Mouse (Mus musculus) limb, embryonic 11.5 days (tissue): Measurements from ENCODE around the gene Ldb2. TPM values are rescaled to one million over a fixed set of nuclear protein-coding genes. Genes with fewer than 3 reads are reported as not detected.
A peak's percentile ranks its signal among the peaks of the same experiment; 100 is the strongest.

ENCODE experiments used
- ATAC-seq: fragments of 200-750 bp; cut with Nextera tagmentation; 2 replicates; pipeline ENCODE4 v1.8.0; 2017; ENCODE audit warnings: low read depth; ENCODE audit not compliant: insufficient number of reproducible peaks, low FRiP score, low TSS enrichment
- DNase-seq: peaks from one replicate; pipeline ENCODE4 v3.0.0-alpha.2; 2015; ENCODE audit warnings: low spot score
- H3K27ac ChIP-seq: fragments of 300-500 bp; sonication (generic); replicated peaks from 2 replicates; pipeline ENCODE4 v1.5.1; 2014; ENCODE audit warnings: low read depth, mild to moderate bottlenecking, low read length
- H3K27me3 ChIP-seq: fragments of 300-500 bp; sonication (generic); 2 replicates; pipeline ENCODE4 v1.6.1; 2014; ENCODE audit warnings: mild to moderate bottlenecking, low read length, mixed read lengths; ENCODE audit not compliant: control insufficient read depth, insufficient read depth
- H3K36me3 ChIP-seq: fragments of 300-500 bp; sonication (generic); 2 replicates; pipeline ENCODE4 v1.6.1; 2014; ENCODE audit warnings: mild to moderate bottlenecking, low read length, moderate library complexity, mixed read lengths; ENCODE audit not compliant: control insufficient read depth, insufficient read depth
- H3K4me1 ChIP-seq: fragments of 300-500 bp; sonication (generic); 2 replicates; pipeline ENCODE4 v1.6.1; 2014; ENCODE audit warnings: low read length, mixed read lengths; ENCODE audit not compliant: control insufficient read depth, insufficient read depth
- H3K4me2 ChIP-seq: fragments of 300-500 bp; sonication (generic); 2 replicates; pipeline ENCODE4 v1.6.1; 2014; ENCODE audit warnings: low read depth, mild to moderate bottlenecking, moderate library complexity; ENCODE audit not compliant: severe bottlenecking
- H3K4me3 ChIP-seq: fragments of 300-500 bp; sonication (generic); 2 replicates; pipeline ENCODE4 v1.5.1; 2014; ENCODE audit warnings: low read depth, low read length
- H3K9ac ChIP-seq: fragments of 300-500 bp; sonication (generic); 2 replicates; pipeline ENCODE4 v1.6.1; 2014; ENCODE audit warnings: mild to moderate bottlenecking, low read length
- H3K9me3 ChIP-seq: fragments of 300-500 bp; sonication (generic); 2 replicates; pipeline ENCODE4 v1.6.1; 2016; ENCODE audit warnings: low read length; ENCODE audit not compliant: control insufficient read depth
- WGBS: fragments of 180-500 bp; shearing (Covaris S2); extraction: QIAGEN DNeasy Blood & Tissue Kit; methylation state at CpG from one replicate; pipeline ENCODE4 v1.1.7; 2014; 5-methylcytosine and 5-hydroxymethylcytosine counted together
- polyA plus RNA-seq: library from polyadenylated mRNA; unstranded; fragments of >200 nt; fragmentation: Nextera tagmentation; extraction: Ambion mirVana; gene quantifications from 2 replicates; pipeline ENCODE4 v1.2.1, GENCODE M21; 2014

Ldb2 gene
- polyA plus RNA-seq, 1 experiment from 2014 or later: 45.7 TPM

DNA sequence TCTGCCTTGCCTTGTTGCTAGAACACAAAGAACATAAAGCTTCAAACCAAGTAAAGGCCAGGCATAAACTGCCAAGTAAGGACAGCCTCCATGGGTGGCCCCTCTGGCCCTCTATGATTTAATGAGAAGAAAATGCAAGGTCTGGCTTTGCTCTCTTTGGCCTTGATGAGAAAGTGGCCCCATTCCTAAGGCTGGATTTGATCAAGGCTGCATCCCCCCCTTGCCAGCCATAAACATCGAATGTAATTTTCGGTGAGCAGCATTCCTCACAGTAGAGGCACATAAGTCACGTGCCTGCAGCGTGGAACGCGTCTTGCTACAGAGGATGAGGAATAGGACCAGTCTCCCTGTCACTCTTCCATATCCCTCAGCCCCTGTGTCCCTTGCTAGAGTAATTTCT lies 113.1 kb downstream of the Ldb2 start:
- Histone ChIP-seq H3K36me3 (no peaks in the 10 kb centered on the region), H3K4me1 (peaks cover 2% of the 10 kb centered on the region; the same call in 1 of the 2 replicates), H3K27me3 (no peaks in the 10 kb centered on the region), H3K27ac (no peak overlapping the region), H3K4me2 (no peak overlapping the region), H3K9ac (no peak overlapping the region), H3K4me3 (no peak overlapping the region), H3K9me3 (no peaks in the 10 kb centered on the region)
- peak; percentile 64 for DNase-seq
- 19% methylated on average over 6 of the region's 6 CpGs for WGBS
- peak; percentile 62 for ATAC-seq

DNA sequence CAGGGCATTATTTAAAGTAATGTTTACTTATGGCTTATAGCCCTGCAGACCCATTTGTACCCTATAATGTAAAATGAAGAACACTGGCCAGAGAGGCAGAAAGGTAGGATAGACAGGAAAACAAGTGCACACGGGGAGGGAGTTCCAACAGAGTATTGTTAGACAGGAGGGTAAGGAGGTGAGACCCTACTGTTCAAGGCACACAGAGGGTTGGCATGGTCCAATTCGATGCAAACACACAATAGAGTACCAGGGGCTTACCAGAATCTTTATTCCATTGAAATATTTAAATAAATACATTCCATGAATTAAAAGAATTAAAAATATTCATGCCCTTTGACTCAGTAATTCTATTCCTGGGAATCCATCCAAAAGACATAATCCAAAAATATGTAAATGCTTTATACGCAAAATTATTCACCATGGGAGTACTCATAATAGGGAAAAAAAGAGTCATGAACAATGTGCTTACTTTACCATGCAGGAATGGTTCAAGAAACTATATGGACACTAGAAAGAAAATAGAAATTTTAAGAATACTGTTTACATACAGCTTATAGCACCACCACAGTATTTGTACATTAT lies 118.3 kb downstream of the Ldb2 start:
- no peak overlapping the region for H3K9ac ChIP-seq
- no peak overlapping the region for H3K4me2 ChIP-seq
- DNase-seq (no peak), ATAC-seq (no peak)
- no peak overlapping the region for H3K4me3 ChIP-seq
- no peaks in the 10 kb centered on the region for H3K9me3 ChIP-seq
- H3K27me3 ChIP-seq: no peaks in the 10 kb centered on the region
- H3K27ac ChIP-seq: no peak overlapping the region
- H3K36me3 ChIP-seq: no peaks in the 10 kb centered on the region
- H3K4me1 ChIP-seq: no peaks in the 10 kb centered on the region
- WGBS: 90% methylated on average over 3 of the region's 3 CpGs

DNA sequence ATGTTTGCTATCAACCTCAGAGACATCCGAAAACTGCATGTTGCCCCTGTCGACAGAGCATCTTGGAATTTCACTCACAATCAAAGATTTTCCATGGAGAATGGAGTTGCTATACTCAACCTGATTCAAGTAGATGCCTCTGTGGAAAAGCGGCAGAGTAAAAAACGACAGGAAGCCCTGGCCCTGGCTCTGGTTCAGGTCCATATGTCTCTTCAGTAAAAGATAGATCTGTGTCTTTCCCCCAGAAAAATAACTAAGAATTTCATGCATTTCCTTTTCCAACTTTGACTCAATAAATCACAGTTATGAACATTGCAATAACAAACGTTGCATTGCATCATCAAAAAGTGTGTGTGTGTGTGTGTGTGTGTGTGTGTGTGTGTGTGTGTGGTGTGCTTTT lies 121.7 kb downstream of the Ldb2 start:
- Histone ChIP-seq H3K27me3 (no peaks in the 10 kb centered on the region), H3K36me3 (no peaks in the 10 kb centered on the region), H3K9me3 (no peaks in the 10 kb centered on the region), H3K4me2 (no peak overlapping the region), H3K27ac (no peak overlapping the region), H3K4me3 (no peak overlapping the region), H3K9ac (no peak overlapping the region), H3K4me1 (peaks cover 2% of the 10 kb centered on the region; the same call in 1 of the 2 replicates)
- 85% methylated on average over 5 of the region's 5 CpGs for WGBS
- no peak for ATAC-seq
- DNase-seq: no peak

DNA sequence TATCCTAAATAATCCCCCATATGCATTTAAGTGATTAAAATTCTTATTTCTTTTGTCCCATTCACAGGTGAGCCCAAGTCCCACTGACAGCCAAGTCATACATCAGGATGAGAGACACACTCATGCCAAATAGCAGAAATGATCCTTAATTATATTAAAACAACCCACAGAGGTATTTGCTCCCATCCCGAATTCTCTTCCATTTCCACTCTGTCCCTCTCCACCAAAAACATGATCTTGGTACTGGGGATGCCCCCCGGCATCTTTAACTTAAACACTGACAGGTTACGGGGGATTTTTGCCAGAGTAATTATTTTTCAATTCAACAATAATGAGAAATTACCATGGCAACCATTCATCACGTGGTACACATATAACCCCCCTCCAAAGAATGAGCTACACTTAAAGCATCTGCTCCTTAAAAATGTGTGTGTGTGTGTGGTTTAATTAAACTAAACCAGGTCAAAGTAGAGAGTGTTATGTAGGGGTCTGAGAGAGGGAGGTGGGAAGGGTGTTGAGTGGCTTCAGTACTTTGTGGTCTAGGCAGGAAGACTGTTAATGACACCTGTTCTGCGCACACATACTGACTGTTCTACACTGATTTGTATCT lies 123.2 kb downstream of the Ldb2 start:
- ATAC-seq (no peak), DNase-seq (no peak)
- Histone ChIP-seq H3K36me3 (no peaks in the 10 kb centered on the region), H3K9ac (no peak overlapping the region), H3K4me3 (no peak overlapping the region), H3K27ac (no peak overlapping the region), H3K9me3 (no peaks in the 10 kb centered on the region), H3K4me2 (no peak overlapping the region), H3K27me3 (no peaks in the 10 kb centered on the region), H3K4me1 (peaks cover 2% of the 10 kb centered on the region; the same call in 1 of the 2 replicates)
- 74% methylated on average over 5 of the region's 5 CpGs for WGBS

DNA sequence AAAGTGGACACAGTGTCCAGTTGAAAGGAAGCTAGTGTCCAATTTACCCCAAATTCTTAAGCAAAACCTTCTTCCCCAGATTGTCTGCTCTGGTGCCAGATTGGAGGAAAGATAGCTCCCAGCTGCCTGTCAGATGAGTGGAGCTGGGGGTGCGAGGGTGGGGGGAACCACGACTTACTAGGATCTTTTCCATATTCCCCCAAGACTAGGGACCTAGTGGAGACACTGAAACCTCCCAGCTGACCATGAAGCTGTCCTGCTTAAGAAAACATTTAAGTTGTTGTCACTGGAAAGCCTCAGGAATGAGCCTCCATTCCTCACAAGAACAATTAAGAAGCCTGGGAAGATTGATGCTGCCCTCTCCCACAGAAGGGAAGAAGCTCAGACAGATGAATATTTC lies 129.1 kb downstream of the Ldb2 start:
- no peak for ATAC-seq
- Histone ChIP-seq H3K36me3 (no peaks in the 10 kb centered on the region), H3K4me1 (peaks cover 2% of the 10 kb centered on the region; the same call in 1 of the 2 replicates), H3K27me3 (no peaks in the 10 kb centered on the region), H3K27ac (no peak overlapping the region), H3K9ac (no peak overlapping the region), H3K9me3 (no peaks in the 10 kb centered on the region), H3K4me2 (no peak overlapping the region), H3K4me3 (no peak overlapping the region)
- no peak for DNase-seq
- 44% methylated on average over 2 of the region's 2 CpGs for WGBS

DNA sequence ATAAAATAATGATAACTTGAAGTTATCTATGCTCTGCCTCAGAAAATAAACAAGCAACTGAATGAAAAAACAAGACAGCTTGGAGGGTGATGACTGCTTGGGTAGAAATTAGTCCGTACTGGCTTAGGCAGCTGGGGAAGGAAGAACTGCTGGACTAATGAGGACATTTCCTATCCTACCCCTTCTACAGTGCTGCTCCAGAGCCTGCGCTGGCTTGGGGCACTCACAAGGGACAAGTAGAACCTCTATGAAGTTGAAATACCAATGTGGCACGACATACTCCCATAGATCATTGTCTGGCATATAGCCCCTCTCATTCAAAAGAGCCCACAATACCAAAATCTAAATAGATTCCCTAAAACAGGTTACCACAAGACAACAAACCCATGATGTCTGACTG lies 131.6 kb downstream of the Ldb2 start:
- WGBS: 80% methylated on average over 3 of the region's 3 CpGs
- Histone ChIP-seq H3K9ac (no peak overlapping the region), H3K9me3 (no peaks in the 10 kb centered on the region), H3K27me3 (no peaks in the 10 kb centered on the region), H3K27ac (no peak overlapping the region), H3K4me2 (no peak overlapping the region), H3K4me1 (no peaks in the 10 kb centered on the region), H3K36me3 (no peaks in the 10 kb centered on the region), H3K4me3 (no peak overlapping the region)
- DNase-seq: no peak
- ATAC-seq: no peak

DNA sequence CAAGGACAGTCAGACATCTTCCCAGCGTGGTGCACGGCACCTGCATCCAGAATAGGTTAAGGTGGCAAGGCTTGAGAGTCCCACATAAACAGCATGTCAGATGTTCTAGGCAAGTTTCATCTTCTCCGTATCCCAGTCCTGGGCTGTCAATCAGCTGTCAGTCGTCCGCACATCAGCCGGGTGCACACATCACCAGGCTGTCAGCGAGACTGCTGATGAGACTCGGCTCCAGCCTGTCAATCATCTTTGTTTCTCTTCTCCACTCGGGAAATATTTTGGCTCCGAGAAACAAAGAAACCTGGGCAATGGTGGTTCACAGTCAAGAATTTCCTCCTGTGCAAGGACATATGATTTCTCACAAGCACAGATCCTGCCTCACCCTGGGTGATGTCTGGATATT lies 132.1 kb downstream of the Ldb2 start:
- no peak overlapping the region for H3K9ac ChIP-seq
- H3K4me3 ChIP-seq: no peak overlapping the region
- 92% methylated on average over 10 of the region's 10 CpGs for WGBS
- H3K27me3 ChIP-seq: no peaks in the 10 kb centered on the region
- no peak overlapping the region for H3K4me2 ChIP-seq
- no peaks in the 10 kb centered on the region for H3K9me3 ChIP-seq
- no peak for DNase-seq
- no peaks in the 10 kb centered on the region for H3K4me1 ChIP-seq
- no peak for ATAC-seq
- H3K27ac ChIP-seq: no peak overlapping the region
- no peaks in the 10 kb centered on the region for H3K36me3 ChIP-seq

DNA sequence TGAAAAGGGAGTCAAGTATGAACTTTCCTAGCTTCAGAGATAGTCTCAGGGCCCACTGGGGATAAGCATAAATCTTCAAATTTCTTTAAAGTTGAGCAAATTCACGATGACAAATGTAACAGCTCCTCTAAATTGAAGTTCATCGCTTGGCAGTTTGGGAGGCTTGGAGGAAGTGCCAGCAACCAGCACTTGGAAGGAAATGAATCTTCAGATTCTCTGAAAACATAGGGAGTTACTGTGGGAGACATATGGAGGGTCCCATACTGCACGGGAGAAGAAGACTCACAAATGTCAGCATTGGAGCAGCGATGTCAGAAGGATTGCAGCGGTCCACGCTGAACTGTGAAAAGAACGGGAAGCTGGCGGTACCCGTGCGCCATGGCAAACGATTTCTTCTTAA lies 139.8 kb downstream of the Ldb2 start:
- ATAC-seq (no peak), DNase-seq (no peak)
- H3K9ac ChIP-seq: no peak overlapping the region
- no peaks in the 10 kb centered on the region for H3K27me3 ChIP-seq
- H3K4me1 ChIP-seq: no peaks in the 10 kb centered on the region
- 89% methylated on average over 11 of the region's 11 CpGs for WGBS
- no peaks in the 10 kb centered on the region for H3K9me3 ChIP-seq
- no peak overlapping the region for H3K4me2 ChIP-seq
- H3K36me3 ChIP-seq: no peaks in the 10 kb centered on the region
- no peak overlapping the region for H3K27ac ChIP-seq
- H3K4me3 ChIP-seq: no peak overlapping the region

DNA sequence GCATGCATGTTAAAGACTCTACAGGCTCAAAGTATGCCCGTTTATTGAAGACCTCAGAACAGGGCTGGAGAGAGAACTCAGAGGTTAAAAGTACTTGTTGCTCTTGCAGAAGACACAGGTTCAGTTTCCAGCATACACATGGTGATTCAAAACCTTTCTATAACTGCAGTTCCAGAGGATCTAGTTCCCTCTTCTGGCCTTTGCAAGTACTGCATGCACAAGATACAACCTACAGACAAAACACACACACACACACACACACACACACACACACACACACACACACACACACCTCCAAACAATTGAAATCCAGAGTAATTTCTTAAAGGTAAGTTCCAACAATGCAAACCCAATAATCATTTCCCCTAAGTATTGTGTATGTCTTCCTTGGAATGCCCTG lies 142.8 kb downstream of the Ldb2 start:
- ATAC-seq: no peak
- DNase-seq: no peak
- 94% methylated on average over 1 of the region's 1 CpGs for WGBS

More for the DNA sequence above, 142.8 kb downstream of the Ldb2 start:
- no peak overlapping the region for H3K4me2 ChIP-seq
- H3K36me3 ChIP-seq: no peaks in the 10 kb centered on the region
- no peak overlapping the region for H3K27ac ChIP-seq
- no peak overlapping the region for H3K9ac ChIP-seq
- H3K27me3 ChIP-seq: no peaks in the 10 kb centered on the region
- no peaks in the 10 kb centered on the region for H3K9me3 ChIP-seq
- H3K4me1 ChIP-seq: no peaks in the 10 kb centered on the region
- H3K4me3 ChIP-seq: no peak overlapping the region
